Mouse (Mus musculus): ENCODE measurements around the gene Cnpy3.

DNA sequence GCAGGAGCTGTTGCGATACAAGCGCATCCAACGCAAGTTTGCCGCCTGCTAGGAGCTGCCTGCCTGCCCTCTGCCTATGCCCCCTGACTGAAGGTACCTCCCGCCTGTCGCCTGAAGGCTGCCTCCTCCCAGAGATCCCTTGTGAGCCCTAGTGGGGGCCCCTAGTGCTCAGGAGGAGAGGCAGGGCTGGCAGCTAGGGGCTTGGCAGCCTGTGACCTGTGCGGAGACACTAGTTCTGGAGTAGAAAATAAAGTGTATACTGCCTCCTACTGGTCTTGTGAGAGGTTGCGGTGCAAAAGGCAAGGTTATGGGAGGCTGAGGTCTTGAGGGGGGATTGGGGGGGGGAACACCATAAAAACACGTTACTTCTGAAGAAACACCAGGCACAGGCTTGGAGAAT, 26.7 kb downstream of the Cnpy3 start:
- TF ChIP-seq CTCF (IDR thresholded peaks at IDR 0.05; ENCODE audit: low read depth) (peak; percentile 76), EP300 (IDR thresholded peaks at IDR 0.05; ENCODE audit: low read depth) (no peak)
